Mouse (Mus musculus) cerebellum, adult 11 months (tissue): ENCODE measurements around the gene Mipep.

ENCODE experiments used
- DNase-seq: peaks from one replicate; pipeline ENCODE4 v3.0.0; 2022

Mipep gene

GRCm38 (mm10) chr14:60804978-60805377, 20.6 kb downstream of the Mipep start:
- no peak for DNase-seq

- no peak for DNase-seq
Observed at GRCm38 (mm10) chr14:60805871-60806270, 21.5 kb downstream of the Mipep start.

GRCm38 (mm10) chr14:60806891-60807344, 22.5 kb downstream of the Mipep start:
- no peak for DNase-seq

- no peak for DNase-seq
Observed at GRCm38 (mm10) chr14:60809881-60810280, 25.5 kb downstream of the Mipep start.

GRCm38 (mm10) chr14:60811547-60811946, 27.2 kb downstream of the Mipep start:
- DNase-seq = no peak

GRCm38 (mm10) chr14:60815098-60815497, 30.7 kb downstream of the Mipep start:
- DNase-seq = no peak

- no peak for DNase-seq
Observed at GRCm38 (mm10) chr14:60818045-60818444, 33.7 kb downstream of the Mipep start.

GRCm38 (mm10) chr14:60830096-60830495, 45.7 kb downstream of the Mipep start:
- DNase-seq = no peak

GRCm38 (mm10) chr14:60836709-60837108, 52.3 kb downstream of the Mipep start:
- DNase-seq = no peak

GRCm38 (mm10) chr14:60839654-60840053, 55.3 kb downstream of the Mipep start:
- DNase-seq = no peak

- no peak for DNase-seq
Observed at GRCm38 (mm10) chr14:60841977-60842659, 57.7 kb downstream of the Mipep start.

- no peak for DNase-seq
Observed at GRCm38 (mm10) chr14:60843596-60843995, 59.2 kb downstream of the Mipep start.

- DNase-seq = no peak
Observed at GRCm38 (mm10) chr14:60845261-60846045, 61.1 kb downstream of the Mipep start.

GRCm38 (mm10) chr14:60846174-60846573, 61.8 kb downstream of the Mipep start:
- DNase-seq = no peak

- no peak for DNase-seq
Observed at GRCm38 (mm10) chr14:60848194-60848593, 63.8 kb downstream of the Mipep start.

GRCm38 (mm10) chr14:60850101-60850500, 65.7 kb downstream of the Mipep start:
- DNase-seq = no peak

GRCm38 (mm10) chr14:60851632-60852031, 67.3 kb downstream of the Mipep start:
- no peak for DNase-seq

GRCm38 (mm10) chr14:60856199-60856912, 72.0 kb downstream of the Mipep start:
- DNase-seq = no peak

GRCm38 (mm10) chr14:60856913-60857300, 72.5 kb downstream of the Mipep start:
- DNase-seq = no peak

- no peak for DNase-seq
Observed at GRCm38 (mm10) chr14:60863396-60863795, 79.0 kb downstream of the Mipep start.

GRCm38 (mm10) chr14:60866399-60866798, 82.0 kb downstream of the Mipep start:
- DNase-seq = no peak

- no peak for DNase-seq
Observed at GRCm38 (mm10) chr14:60868325-60868724, 84.0 kb downstream of the Mipep start.

GRCm38 (mm10) chr14:60871831-60872230, 87.5 kb downstream of the Mipep start:
- DNase-seq = peak; percentile 47

- DNase-seq = no peak
Observed at GRCm38 (mm10) chr14:60882106-60882505, 97.7 kb downstream of the Mipep start.
